Mouse (Mus musculus) lung, adult 2 months (tissue): ENCODE data around the gene Mob3a. TPM values are rescaled to one million over a fixed set of nuclear protein-coding genes. Genes with fewer than 3 reads are reported as not detected.
A peak's percentile ranks its signal among the peaks of the same experiment; 100 is the strongest.

ENCODE experiments used
- DNase-seq: peaks from one replicate; pipeline ENCODE4 v3.0.0; 2022
- H3K4me1 ChIP-seq: fragments of 200-500 bp; 2 replicates; pipeline ENCODE4 v1.6.1; 2011; ENCODE audit warnings: low read length; ENCODE audit not compliant: control insufficient read depth, insufficient read depth
- H3K4me3 ChIP-seq: fragments of 200-500 bp; replicated peaks from 2 replicates; pipeline ENCODE3; 2011; ENCODE audit warnings: low read depth, mild to moderate bottlenecking, control low read depth, low read length; ENCODE audit errors: extremely low read depth
- CTCF ChIP-seq: fragments of 200-500 bp; IDR thresholded peaks from 2 replicates; pipeline ENCODE4 v1.5.1; 2011; ENCODE audit warnings: mild to moderate bottlenecking, low read length, control low read depth; ENCODE audit not compliant: insufficient read depth
- POLR2A ChIP-seq: fragments of 200-500 bp; IDR thresholded peaks from 2 replicates; pipeline ENCODE4 v1.6.1; 2011; ENCODE audit warnings: low read depth, mild to moderate bottlenecking, control low read depth, low read length, borderline replicate concordance; ENCODE audit errors: extremely low read depth
- WGBS: fragments of 180-500 bp; shearing (Covaris S2); methylation state at CpG from one replicate; pipeline ENCODE4 v1.1.7; 2018; 5-methylcytosine and 5-hydroxymethylcytosine counted together
- polyA plus RNA-seq: library from polyadenylated mRNA; depleted of rRNA; stranded (reverse); fragments of >200 nt; gene quantifications from 2 replicates; pipeline ENCODE4 v1.2.3, GENCODE M21; 2012

Mob3a gene
- polyA plus RNA-seq, 1 experiment = 52.4 TPM

DNA sequence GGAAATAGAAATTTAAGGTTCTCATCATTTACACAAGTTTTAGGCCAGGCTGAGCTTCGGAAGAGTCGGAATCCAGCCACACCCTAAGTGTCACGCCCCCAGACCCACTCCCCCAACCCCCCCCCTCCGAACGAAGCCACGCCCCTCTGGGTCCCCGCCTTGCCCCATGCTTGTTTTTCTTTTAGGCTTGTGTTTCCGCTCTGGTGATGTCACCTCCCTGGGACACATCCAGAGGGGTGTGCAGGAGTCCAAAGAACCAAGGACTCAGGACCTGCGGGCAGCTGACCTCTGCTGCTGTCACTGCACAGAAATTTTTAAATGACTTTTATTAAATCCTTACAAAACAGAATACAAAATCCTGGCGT lies 36.8 kb downstream of the Mob3a start:
- 5% methylated on average over 10 of the region's 10 CpGs for WGBS
- Histone ChIP-seq H3K4me3 (peak overlapping the region; percentile 31), H3K4me1 (peaks cover 53% of the 10 kb centered on the region)
- TF ChIP-seq CTCF (no peak), POLR2A (no peak; the same call in 1 of the 2 replicates)
- peak; percentile 66 for DNase-seq

DNA sequence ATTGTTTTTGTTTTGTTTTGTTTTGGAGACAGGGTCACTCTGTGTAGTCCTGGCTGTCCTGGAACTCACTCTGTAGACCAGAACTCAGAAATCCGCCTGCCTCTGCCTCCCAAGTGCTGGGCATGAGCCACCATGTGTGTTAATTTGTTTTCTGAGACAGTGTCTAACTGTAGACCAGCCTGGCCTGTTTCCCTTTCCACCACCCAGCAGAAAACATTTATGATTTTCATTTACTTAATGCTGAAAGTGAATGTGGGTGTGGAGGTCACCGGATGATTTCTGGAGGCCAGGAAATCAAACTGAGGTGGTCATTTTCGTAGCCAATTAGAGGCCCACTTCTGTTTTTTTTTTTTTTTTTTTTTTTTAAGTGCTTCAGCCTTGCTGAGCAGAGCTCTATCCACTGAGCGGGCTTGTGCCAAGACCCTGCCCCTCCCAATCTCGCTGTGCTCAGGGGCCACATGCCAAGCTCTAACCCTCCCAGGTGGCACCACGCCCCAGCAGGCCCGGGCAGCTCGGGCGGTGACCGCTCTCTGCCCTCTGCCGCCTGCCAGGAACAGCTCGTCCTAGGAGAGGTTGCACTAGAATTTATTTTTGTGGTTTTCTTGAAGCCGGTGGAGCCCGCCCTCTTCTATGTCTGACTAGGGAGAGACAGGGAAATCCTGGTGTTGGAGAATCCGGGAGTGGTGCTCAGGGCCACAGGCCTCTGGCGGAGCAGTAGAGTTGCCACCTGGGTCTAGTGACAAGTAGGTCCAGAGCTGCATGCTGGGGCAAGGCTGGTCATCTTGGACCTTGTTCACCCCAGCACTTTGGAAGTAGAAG lies 37.4 kb downstream of the Mob3a start:
- DNase-seq = peak; percentile 91
- peak; percentile 33; the same call in 1 of the 2 replicates for TF ChIP-seq POLR2A
- TF ChIP-seq CTCF = no peak
- WGBS = 4% methylated on average over 16 of the region's 16 CpGs

DNA sequence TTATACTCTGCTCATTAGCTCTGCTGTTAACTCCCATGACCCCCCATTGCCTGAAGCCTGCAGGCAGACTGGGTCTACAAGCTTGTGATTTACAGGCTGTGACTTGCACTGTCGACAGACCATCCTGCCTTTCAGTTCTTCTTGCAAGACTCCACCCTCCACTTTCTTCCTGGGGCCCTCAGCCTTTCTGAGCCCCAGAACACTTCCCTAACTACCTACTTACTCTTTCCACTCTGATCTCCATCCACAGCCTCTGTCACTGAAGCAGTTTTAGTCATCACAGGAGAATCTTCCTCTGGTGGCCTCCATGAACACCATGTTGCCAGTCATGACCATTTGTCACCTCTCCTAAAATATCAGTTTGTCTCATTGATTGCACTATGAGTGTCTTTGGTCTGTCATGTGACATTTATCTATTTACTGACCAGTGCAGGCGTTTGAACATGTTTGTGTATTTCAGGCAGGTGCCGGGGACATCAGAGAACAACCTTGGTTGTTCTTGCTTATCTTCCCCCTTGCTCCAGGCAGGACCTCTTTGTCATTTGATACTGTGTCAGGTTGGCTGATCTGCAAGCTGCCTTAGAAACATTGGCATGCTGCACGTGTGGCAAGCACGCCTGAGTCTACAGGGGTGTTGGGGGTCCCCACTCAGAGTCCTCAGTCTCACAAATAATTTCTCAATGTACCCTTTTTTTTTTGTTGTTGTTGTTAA lies 38.1 kb downstream of the Mob3a start:
- peaks cover 42% of the 10 kb centered on the region for H3K4me1 ChIP-seq
- peak; percentile 27 for DNase-seq
- no peak for TF ChIP-seq POLR2A
- no peak for TF ChIP-seq CTCF
- no peak overlapping the region for H3K4me3 ChIP-seq
- WGBS = 26% methylated on average over 5 of the region's 5 CpGs

More for the DNA sequence above, 37.4 kb downstream of the Mob3a start:
- Histone ChIP-seq H3K4me3 (peak overlapping the region; percentile 31), H3K4me1 (peaks cover 47% of the 10 kb centered on the region)

DNA sequence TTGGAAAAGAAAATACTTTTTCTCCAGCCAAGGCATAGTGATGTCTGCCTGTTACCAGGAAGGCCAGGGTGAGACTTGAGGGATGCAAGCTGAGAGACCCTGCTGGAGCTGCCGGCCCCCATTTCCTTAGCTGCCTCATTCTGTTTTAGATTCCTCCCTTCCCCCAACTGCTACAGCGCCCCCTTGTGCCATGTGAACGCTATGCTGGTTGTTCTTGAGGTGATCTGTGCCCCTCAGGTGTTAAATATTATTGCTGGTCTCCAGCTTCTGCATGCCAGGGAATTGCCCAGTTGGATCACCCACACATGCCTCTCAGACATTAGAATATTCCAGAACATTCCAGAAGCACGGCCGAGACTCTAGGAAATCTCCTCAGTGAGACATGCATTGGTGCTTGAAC lies 40.6 kb downstream of the Mob3a start:
- peaks cover 32% of the 10 kb centered on the region for H3K4me1 ChIP-seq
- 23% methylated on average over 5 of the region's 5 CpGs for WGBS
- no peak overlapping the region for H3K4me3 ChIP-seq
- peak; percentile 80 for TF ChIP-seq CTCF
- TF ChIP-seq POLR2A = no peak
- DNase-seq = peak; percentile 67

DNA sequence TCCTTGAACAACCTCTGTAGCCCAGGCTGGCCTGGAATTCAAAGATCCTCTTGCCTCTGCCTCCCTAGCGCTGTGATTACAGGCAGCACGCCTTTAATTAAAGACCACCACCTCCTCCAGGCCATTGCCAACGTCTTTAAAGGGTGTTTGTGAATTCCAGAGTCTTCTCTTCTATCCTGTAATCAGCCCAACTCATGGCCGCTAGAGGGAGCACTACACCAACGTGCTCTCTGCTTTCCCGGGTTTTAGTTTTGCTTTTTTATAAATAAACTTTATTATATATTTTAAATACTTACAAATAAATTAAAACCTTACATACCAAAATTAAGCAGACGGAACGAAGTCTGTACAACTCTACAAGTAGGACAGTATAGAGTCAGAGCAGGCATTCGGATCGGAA lies 42.6 kb downstream of the Mob3a start:
- TF ChIP-seq POLR2A = no peak
- peak; percentile 73 for TF ChIP-seq CTCF
- Histone ChIP-seq H3K4me1 (peaks cover 22% of the 10 kb centered on the region), H3K4me3 (no peak overlapping the region)
- WGBS = 6% methylated on average over 10 of the region's 10 CpGs
- DNase-seq = peak; percentile 77

DNA sequence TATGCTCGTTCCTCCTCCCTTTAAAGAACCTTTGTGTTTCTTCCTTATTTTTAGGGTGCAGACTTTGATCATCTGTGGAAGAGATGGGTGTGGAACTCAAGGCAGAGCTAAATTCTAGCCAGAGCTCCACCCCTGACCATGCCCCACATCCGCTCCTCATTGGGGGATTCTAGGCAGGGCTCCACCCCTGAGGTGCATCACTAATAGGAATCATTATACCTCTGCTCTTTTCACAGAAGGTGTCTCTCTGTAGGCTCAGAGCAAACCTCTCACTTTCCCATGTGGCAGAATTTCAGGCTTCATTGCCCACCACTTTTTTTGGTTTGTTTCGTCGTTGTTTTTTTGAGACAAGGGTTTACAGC lies 43.0 kb downstream of the Mob3a start:
- TF ChIP-seq CTCF (no peak), POLR2A (no peak)
- DNase-seq = no peak
- Histone ChIP-seq H3K4me3 (no peak overlapping the region), H3K4me1 (peaks cover 18% of the 10 kb centered on the region)
- WGBS = 50% methylated on average over 4 of the region's 4 CpGs

DNA sequence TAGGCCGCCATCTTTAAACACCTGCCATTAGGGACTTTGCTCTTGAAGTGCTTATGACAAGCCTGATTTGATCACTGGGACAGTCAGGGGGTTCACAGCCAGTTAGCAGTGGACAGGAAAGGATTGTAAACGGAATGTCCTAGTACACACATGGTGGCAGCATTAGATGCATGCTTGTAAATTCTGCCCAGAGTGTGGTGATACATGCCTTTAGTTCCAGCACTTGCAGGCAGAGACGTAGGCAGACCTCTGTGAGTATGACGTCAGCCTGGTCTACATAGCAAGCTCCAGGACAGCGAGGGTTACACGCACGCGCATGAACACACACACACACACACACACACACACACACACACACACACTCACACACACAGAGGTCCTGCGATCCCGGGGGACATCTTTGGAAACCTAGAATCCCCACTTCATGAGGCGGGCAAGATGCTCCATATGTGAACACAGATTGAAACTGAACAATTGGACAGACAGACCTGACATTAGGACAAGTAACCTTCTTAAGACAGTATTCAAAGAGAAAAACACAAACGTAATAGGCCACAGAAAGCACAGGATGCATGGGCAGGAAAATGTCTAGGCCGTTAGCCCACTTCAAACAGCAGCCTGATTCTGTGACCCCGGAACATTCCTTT lies 43.5 kb downstream of the Mob3a start:
- TF ChIP-seq POLR2A (no peak), CTCF (no peak)
- Histone ChIP-seq H3K4me1 (peaks cover 14% of the 10 kb centered on the region), H3K4me3 (no peak overlapping the region)
- 73% methylated on average over 14 of the region's 14 CpGs for WGBS
- DNase-seq = no peak

DNA sequence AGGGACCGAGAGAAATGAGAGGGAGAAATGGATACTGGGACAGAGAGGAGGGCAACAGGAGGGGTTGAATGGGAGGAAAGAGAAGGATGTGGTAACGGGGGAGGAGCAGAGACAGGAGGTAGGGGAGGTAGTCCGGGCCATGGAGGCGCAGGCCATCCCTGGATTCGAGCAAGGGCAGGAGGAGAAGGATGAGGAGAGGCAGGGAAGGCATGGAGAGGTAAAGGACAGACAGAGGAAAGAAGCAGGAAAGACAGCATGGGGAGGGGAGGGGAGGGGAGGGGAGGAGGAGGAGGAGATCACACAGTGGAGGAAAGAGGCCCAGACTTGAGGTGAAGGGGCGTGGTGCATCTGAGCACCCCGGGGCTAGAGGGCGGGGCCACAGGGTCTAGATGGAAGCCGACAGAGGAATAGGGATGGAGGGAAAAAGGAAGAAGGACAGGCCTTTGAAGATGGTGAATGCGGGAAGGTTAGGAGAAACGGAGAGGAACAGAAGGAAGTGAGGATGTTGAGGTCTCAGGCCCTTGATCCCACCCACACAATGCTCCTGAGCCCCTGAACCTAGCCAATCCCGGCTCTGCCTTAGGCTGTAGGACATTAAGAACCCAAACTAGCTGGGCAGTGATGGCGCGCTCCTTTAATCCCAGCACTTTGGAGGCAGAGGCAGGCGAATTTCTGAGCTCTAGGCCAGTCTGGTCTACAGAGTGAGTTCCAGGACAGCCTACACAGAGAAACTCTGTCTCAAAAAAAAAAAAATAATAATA lies 44.7 kb downstream of the Mob3a start, which contains the start of gene Btbd2:
TSS of gene Btbd2 (minus strand) at position 209 of the 761 bp plus-strand sequence.
- WGBS = 32% methylated on average over 15 of the region's 15 CpGs

More for the DNA sequence above, 44.7 kb downstream of the Mob3a start, which contains the start of gene Btbd2:
- TF ChIP-seq CTCF (no peak), POLR2A (no peak)
- H3K4me1 ChIP-seq = peaks cover 12% of the 10 kb centered on the region
- no peak for DNase-seq
- peak within 1 kb of the TSS; percentile 95 for H3K4me3 ChIP-seq
